Mouse (Mus musculus): ENCODE measurements around the gene Rac2. TPM values are rescaled to one million over a fixed set of nuclear protein-coding genes. Genes with fewer than 3 reads are reported as not detected.

Gene Rac2
- polyA plus RNA-seq, 1 experiment, result 136 TPM

GRCm38 (mm10) chr15:78547415-78548335 is 24.9 kb downstream of the Rac2 start:
- H3K36me3 ChIP-seq (ENCODE audit: control insufficient read depth, insufficient read depth, low read length), result no peaks in the 10 kb centered on the region
- no peaks in the 10 kb centered on the region for H3K4me1 ChIP-seq (ENCODE audit: control insufficient read depth, insufficient read depth, insufficient read length, low read length)
- no peak for TF ChIP-seq CTCF (IDR thresholded peaks at IDR 0.05; ENCODE audit: extremely low read depth, insufficient read length, insufficient replicate concordance, low read depth, low read length)
- no peak for TF ChIP-seq POLR2A (IDR thresholded peaks at IDR 0.05; ENCODE audit: low read depth, low read length)
- 41% methylated on average over 5 of the region's 5 CpGs for WGBS
- no peaks in the 10 kb centered on the region for H3K27me3 ChIP-seq (ENCODE audit: control insufficient read depth, insufficient read depth, low read length)
- H3K4me3 ChIP-seq (ENCODE audit: low read depth, low read length), result no peak overlapping the region
- no peak overlapping the region for H3K27ac ChIP-seq (ENCODE audit: insufficient read depth, low read depth, low read length)

GRCm38 (mm10) chr15:78546060-78546459 is 26.5 kb downstream of the Rac2 start:
- no peaks in the 10 kb centered on the region for H3K4me1 ChIP-seq (ENCODE audit: control insufficient read depth, insufficient read depth, insufficient read length, low read length)
- TF ChIP-seq CTCF (IDR thresholded peaks at IDR 0.05; ENCODE audit: extremely low read depth, insufficient read length, insufficient replicate concordance, low read depth, low read length) (no peak), POLR2A (IDR thresholded peaks at IDR 0.05; ENCODE audit: low read depth, low read length) (no peak)
- no peak overlapping the region for H3K4me3 ChIP-seq (ENCODE audit: low read depth, low read length)
- no peaks in the 10 kb centered on the region for H3K36me3 ChIP-seq (ENCODE audit: control insufficient read depth, insufficient read depth, low read length)
- 62% methylated on average over 4 of the region's 4 CpGs for WGBS
- no peaks in the 10 kb centered on the region for H3K27me3 ChIP-seq (ENCODE audit: control insufficient read depth, insufficient read depth, low read length)
- no peak overlapping the region for H3K27ac ChIP-seq (ENCODE audit: insufficient read depth, low read depth, low read length)

- Histone ChIP-seq H3K27ac (ENCODE audit: insufficient read depth, low read depth, low read length) (no peak within 1 kb of the TSS), H3K36me3 (ENCODE audit: control insufficient read depth, insufficient read depth, low read length) (no peaks in the 10 kb centered on the region), H3K4me3 (ENCODE audit: low read depth, low read length) (no peak within 1 kb of the TSS), H3K27me3 (ENCODE audit: control insufficient read depth, insufficient read depth, low read length) (no peaks in the 10 kb centered on the region), H3K4me1 (ENCODE audit: control insufficient read depth, insufficient read depth, insufficient read length, low read length) (no peaks in the 10 kb centered on the region)
- TF ChIP-seq POLR2A (IDR thresholded peaks at IDR 0.05; ENCODE audit: low read depth, low read length) (no peak), CTCF (IDR thresholded peaks at IDR 0.05; ENCODE audit: extremely low read depth, insufficient read length, insufficient replicate concordance, low read depth, low read length) (no peak)
- WGBS, result 17% methylated on average over 14 of the region's 14 CpGs
These were observed 28.0 kb downstream of the Rac2 start, which contains the start of gene Sstr3 for GRCm38 (mm10) chr15:78544561-78545001. TSS of gene Sstr3 (minus strand) at chr15:78544685.

- H3K27ac ChIP-seq (ENCODE audit: insufficient read depth, low read depth, low read length), result no peak overlapping the region
These were observed 28.5 kb downstream of the Rac2 start for GRCm38 (mm10) chr15:78544041-78544440.

GRCm38 (mm10) chr15:78542767-78543303 is 29.7 kb downstream of the Rac2 start:
- no peaks in the 10 kb centered on the region for H3K4me1 ChIP-seq (ENCODE audit: control insufficient read depth, insufficient read depth, insufficient read length, low read length)
- TF ChIP-seq CTCF (IDR thresholded peaks at IDR 0.05; ENCODE audit: extremely low read depth, insufficient read length, insufficient replicate concordance, low read depth, low read length), result no peak
- TF ChIP-seq POLR2A (IDR thresholded peaks at IDR 0.05; ENCODE audit: low read depth, low read length), result no peak
- 37% methylated on average over 7 of the region's 7 CpGs for WGBS
- no peak overlapping the region for H3K4me3 ChIP-seq (ENCODE audit: low read depth, low read length)
- H3K27ac ChIP-seq (ENCODE audit: insufficient read depth, low read depth, low read length), result no peak overlapping the region
- no peaks in the 10 kb centered on the region for H3K36me3 ChIP-seq (ENCODE audit: control insufficient read depth, insufficient read depth, low read length)
- no peaks in the 10 kb centered on the region for H3K27me3 ChIP-seq (ENCODE audit: control insufficient read depth, insufficient read depth, low read length)

More at GRCm38 (mm10) chr15:78544041-78544440, 28.5 kb downstream of the Rac2 start:
- Histone ChIP-seq H3K4me1 (ENCODE audit: control insufficient read depth, insufficient read depth, insufficient read length, low read length) (no peaks in the 10 kb centered on the region), H3K4me3 (ENCODE audit: low read depth, low read length) (no peak overlapping the region), H3K36me3 (ENCODE audit: control insufficient read depth, insufficient read depth, low read length) (no peaks in the 10 kb centered on the region), H3K27me3 (ENCODE audit: control insufficient read depth, insufficient read depth, low read length) (no peaks in the 10 kb centered on the region)
- TF ChIP-seq CTCF (IDR thresholded peaks at IDR 0.05; ENCODE audit: extremely low read depth, insufficient read length, insufficient replicate concordance, low read depth, low read length), result no peak
- 85% methylated on average over 15 of the region's 15 CpGs for WGBS

- 22% methylated on average over 3 of the region's 3 CpGs for WGBS
- H3K4me1 ChIP-seq (ENCODE audit: control insufficient read depth, insufficient read depth, insufficient read length, low read length), result no peaks in the 10 kb centered on the region
- H3K27ac ChIP-seq (ENCODE audit: insufficient read depth, low read depth, low read length), result no peak overlapping the region
- H3K36me3 ChIP-seq (ENCODE audit: control insufficient read depth, insufficient read depth, low read length), result no peaks in the 10 kb centered on the region
- no peak overlapping the region for H3K4me3 ChIP-seq (ENCODE audit: low read depth, low read length)
- TF ChIP-seq CTCF (IDR thresholded peaks at IDR 0.05; ENCODE audit: extremely low read depth, insufficient read length, insufficient replicate concordance, low read depth, low read length) (no peak), POLR2A (IDR thresholded peaks at IDR 0.05; ENCODE audit: low read depth, low read length) (no peak)
- H3K27me3 ChIP-seq (ENCODE audit: control insufficient read depth, insufficient read depth, low read length), result no peaks in the 10 kb centered on the region
These were observed 30.4 kb downstream of the Rac2 start for GRCm38 (mm10) chr15:78542098-78542766.

GRCm38 (mm10) chr15:78541606-78542005 is 31.0 kb downstream of the Rac2 start:
- Histone ChIP-seq H3K36me3 (ENCODE audit: control insufficient read depth, insufficient read depth, low read length) (no peaks in the 10 kb centered on the region), H3K4me1 (ENCODE audit: control insufficient read depth, insufficient read depth, insufficient read length, low read length) (no peaks in the 10 kb centered on the region), H3K4me3 (ENCODE audit: low read depth, low read length) (no peak overlapping the region), H3K27me3 (ENCODE audit: control insufficient read depth, insufficient read depth, low read length) (no peaks in the 10 kb centered on the region), H3K27ac (ENCODE audit: insufficient read depth, low read depth, low read length) (no peak overlapping the region)
- 14% methylated on average over 3 of the region's 3 CpGs for WGBS
- TF ChIP-seq POLR2A (IDR thresholded peaks at IDR 0.05; ENCODE audit: low read depth, low read length) (no peak), CTCF (IDR thresholded peaks at IDR 0.05; ENCODE audit: extremely low read depth, insufficient read length, insufficient replicate concordance, low read depth, low read length) (no peak)
